Mouse (Mus musculus): Measurements from ENCODE around the gene Slc25a42. TPM values are rescaled to one million over a fixed set of nuclear protein-coding genes. Genes with fewer than 3 reads are reported as not detected.

Gene Slc25a42
- polyA plus RNA-seq, 1 experiment from 2014 or later: 7.1 TPM

DNA sequence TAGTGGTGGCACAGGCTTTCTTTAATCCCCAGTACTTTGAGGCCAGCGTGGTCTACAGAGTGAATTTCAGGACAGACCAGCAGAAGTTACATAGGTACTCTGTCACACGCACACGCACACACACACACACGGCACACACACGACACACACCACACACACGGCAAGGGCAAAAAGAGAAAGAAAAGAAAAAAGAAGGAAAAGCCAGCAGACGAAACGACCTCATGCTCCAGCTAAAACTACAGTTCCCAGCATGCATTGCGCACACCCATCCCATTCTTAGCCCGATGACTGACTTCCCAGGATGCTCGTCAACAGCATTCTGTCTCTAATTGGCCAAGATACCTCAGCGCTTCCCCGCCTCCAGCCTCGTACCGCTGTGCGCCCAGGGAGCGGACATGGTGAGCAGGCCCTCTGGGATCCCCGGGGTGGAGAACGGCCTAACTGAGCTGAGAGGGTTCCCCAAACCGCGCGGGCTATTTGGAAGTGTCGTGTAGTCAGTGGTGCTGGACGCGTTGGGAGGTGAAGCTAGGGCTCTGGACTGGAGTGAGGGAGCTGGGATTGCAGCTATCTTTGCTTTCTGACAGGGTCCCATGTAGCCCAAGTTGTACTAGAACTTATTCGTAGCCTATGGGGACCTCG is 39.9 kb downstream of the Slc25a42 start, which contains the start of gene Tmem161a:
Gene Tmem161a, plus strand, starts transcription at position 314 of the 639 bp plus-strand sequence.
- ATAC-seq (replicated peaks; ENCODE audit: low FRiP score): peak; percentile 91
- no peaks in the 10 kb centered on the region for H3K36me3 ChIP-seq (ENCODE audit: control insufficient read depth, insufficient read depth, low read length)
- H3K4me1 ChIP-seq (replicated peaks; ENCODE audit: control insufficient read depth, insufficient read depth, low read length): peaks cover 27% of the 10 kb centered on the region
- peak within 1 kb of the TSS; percentile 75 for H3K4me2 ChIP-seq
- WGBS: 3% methylated on average over 27 of the region's 27 CpGs
- H3K4me3 ChIP-seq (ENCODE audit: low read depth, low read length): peak within 1 kb of the TSS; percentile 79
- peak within 1 kb of the TSS; percentile 84 for H3K9ac ChIP-seq (ENCODE audit: low read depth, low read length)
- H3K27me3 ChIP-seq (replicated peaks; ENCODE audit: control insufficient read depth, insufficient read depth, low read length): no peaks in the 10 kb centered on the region
- peak within 1 kb of the TSS; percentile 73 for H3K27ac ChIP-seq (ENCODE audit: low read depth, low read length)
- H3K9me3 ChIP-seq (ENCODE audit: control insufficient read depth, low read length): no peaks in the 10 kb centered on the region
- peak; percentile 87 for DNase-seq (ENCODE audit: low spot score)

DNA sequence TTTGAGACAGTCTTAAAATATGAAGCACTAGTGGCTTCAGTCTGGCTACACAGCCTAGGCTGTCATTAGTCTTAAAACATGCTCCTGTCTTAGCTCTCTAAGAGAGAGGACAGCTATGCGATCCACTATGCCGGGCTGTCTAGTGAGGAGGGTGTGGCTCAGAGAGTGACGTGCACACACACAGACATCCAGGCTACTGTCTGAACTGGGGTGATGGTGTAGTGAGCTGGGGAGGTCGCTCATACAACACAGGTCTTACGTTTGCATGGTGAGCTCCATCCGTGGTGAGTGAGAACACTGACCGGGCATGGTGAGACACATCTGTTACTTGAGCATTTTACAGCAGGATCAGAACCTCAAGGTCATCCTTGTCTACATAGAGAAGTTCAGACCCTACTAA is 40.9 kb downstream of the Slc25a42 start:
- H3K27me3 ChIP-seq (replicated peaks; ENCODE audit: control insufficient read depth, insufficient read depth, low read length): no peaks in the 10 kb centered on the region; the same call in 1 of the 2 replicates
- peaks cover 34% of the 10 kb centered on the region for H3K4me1 ChIP-seq (replicated peaks; ENCODE audit: control insufficient read depth, insufficient read depth, low read length)
- ATAC-seq (replicated peaks; ENCODE audit: low FRiP score) (0 out of 2 replicates have a peak, but pooled peaks have one; percentile 33), DNase-seq (ENCODE audit: low spot score) (no peak)
- H3K4me2 ChIP-seq: peak overlapping the region; percentile 75
- H3K36me3 ChIP-seq (ENCODE audit: control insufficient read depth, insufficient read depth, low read length): no peaks in the 10 kb centered on the region
- H3K9ac ChIP-seq (ENCODE audit: low read depth, low read length): peak overlapping the region; percentile 84
- no peaks in the 10 kb centered on the region for H3K9me3 ChIP-seq (ENCODE audit: control insufficient read depth, low read length)
- WGBS: 71% methylated on average over 7 of the region's 7 CpGs
- no peak overlapping the region for H3K4me3 ChIP-seq (ENCODE audit: low read depth, low read length)
- peak overlapping the region; percentile 73; the same call in 1 of the 2 replicates for H3K27ac ChIP-seq (ENCODE audit: low read depth, low read length)

DNA sequence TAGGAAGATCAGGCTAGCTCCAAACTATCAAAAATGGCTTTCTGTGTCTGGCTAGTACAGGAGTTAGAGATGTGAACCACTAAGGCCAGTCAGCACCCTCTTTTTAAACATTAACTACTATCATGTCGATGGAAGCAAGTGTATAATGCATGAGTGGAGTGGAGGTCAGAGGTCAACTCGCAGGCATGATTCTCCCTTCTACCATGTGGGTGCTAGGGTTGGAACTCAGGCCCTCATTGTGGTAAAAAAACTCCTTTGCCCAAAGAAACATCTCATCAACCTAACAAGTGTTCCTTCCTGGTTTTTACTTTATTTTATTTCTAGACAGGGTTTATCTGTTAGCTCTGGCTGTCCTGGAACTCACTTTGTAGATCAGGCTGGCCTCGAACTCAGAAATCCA is 41.4 kb downstream of the Slc25a42 start:
- Histone ChIP-seq H3K27ac (ENCODE audit: low read depth, low read length) (no peak overlapping the region), H3K27me3 (replicated peaks; ENCODE audit: control insufficient read depth, insufficient read depth, low read length) (peaks cover 3% of the 10 kb centered on the region), H3K9ac (ENCODE audit: low read depth, low read length) (no peak overlapping the region), H3K9me3 (ENCODE audit: control insufficient read depth, low read length) (no peaks in the 10 kb centered on the region), H3K4me3 (ENCODE audit: low read depth, low read length) (no peak overlapping the region), H3K36me3 (ENCODE audit: control insufficient read depth, insufficient read depth, low read length) (no peaks in the 10 kb centered on the region), H3K4me2 (no peak overlapping the region), H3K4me1 (replicated peaks; ENCODE audit: control insufficient read depth, insufficient read depth, low read length) (peaks cover 37% of the 10 kb centered on the region)
- DNase-seq (ENCODE audit: low spot score): no peak
- 67% methylated on average over 3 of the region's 3 CpGs for WGBS
- no peak for ATAC-seq (replicated peaks; ENCODE audit: low FRiP score)

DNA sequence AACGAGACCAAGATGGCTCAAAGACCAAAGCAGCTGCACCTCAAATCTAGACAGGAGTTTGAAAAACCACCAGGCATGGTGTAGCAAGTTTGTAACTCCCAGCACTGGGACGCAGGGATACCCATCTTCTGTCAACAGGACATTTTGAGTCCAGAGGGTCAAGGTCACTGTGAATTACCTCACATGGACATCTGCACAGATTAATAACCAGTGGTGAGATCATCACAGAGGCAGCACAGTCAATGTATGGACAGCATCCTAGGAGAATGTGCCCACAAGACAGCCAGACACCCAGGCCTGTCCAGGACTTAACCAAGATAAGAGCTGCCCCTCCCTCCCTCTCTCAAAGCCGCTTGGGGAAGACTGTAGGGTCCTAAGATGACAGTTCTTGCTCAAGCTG is 42.0 kb downstream of the Slc25a42 start:
- DNase-seq (ENCODE audit: low spot score) (no peak), ATAC-seq (replicated peaks; ENCODE audit: low FRiP score) (no peak)
- Histone ChIP-seq H3K4me2 (no peak overlapping the region), H3K4me3 (ENCODE audit: low read depth, low read length) (no peak overlapping the region), H3K4me1 (replicated peaks; ENCODE audit: control insufficient read depth, insufficient read depth, low read length) (peaks cover 42% of the 10 kb centered on the region), H3K27me3 (replicated peaks; ENCODE audit: control insufficient read depth, insufficient read depth, low read length) (peaks cover 9% of the 10 kb centered on the region), H3K9ac (ENCODE audit: low read depth, low read length) (no peak overlapping the region), H3K36me3 (ENCODE audit: control insufficient read depth, insufficient read depth, low read length) (no peaks in the 10 kb centered on the region), H3K9me3 (ENCODE audit: control insufficient read depth, low read length) (no peaks in the 10 kb centered on the region), H3K27ac (ENCODE audit: low read depth, low read length) (no peak overlapping the region)
- 54% methylated on average over 3 of the region's 3 CpGs for WGBS

DNA sequence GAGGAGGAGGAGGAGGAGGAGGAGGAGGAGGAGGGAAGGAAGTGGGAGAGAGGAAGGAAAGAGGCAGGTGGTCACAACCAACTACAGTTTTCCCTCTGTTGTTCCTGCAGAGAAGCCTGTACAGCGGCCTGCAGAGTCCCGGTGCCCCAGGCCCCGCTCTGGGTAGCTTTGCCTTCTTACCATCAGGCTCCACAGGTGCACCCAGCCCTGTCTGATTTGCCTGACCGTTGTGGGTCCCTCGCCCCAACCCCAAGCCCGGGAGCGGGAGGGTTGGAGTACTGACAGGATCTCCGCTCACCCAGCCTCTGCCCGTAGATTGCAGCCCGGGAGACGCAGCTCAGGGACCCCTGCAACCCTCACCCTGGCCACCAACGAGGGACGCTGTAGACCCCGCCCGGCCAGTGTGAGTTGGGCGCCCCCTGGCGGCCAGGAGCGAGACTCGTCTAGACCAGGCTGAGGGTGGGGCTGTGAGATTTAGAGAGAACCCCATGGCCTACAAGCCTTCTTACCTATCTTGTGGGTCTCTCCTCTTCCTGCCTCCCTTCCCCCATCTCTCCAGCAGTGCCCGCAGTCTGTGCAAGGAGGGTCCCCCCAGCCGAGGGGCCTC is 45.5 kb downstream of the Slc25a42 start:
- Histone ChIP-seq H3K9ac (ENCODE audit: low read depth, low read length) (0 out of 2 replicates have a peak overlapping the region, but pooled peaks have one; percentile 6), H3K36me3 (ENCODE audit: control insufficient read depth, insufficient read depth, low read length) (no peaks in the 10 kb centered on the region), H3K4me3 (ENCODE audit: low read depth, low read length) (peak overlapping the region; percentile 15; the same call in 1 of the 2 replicates), H3K27ac (ENCODE audit: low read depth, low read length) (no peak overlapping the region), H3K4me2 (peak overlapping the region; percentile 61), H3K27me3 (replicated peaks; ENCODE audit: control insufficient read depth, insufficient read depth, low read length) (peaks cover 12% of the 10 kb centered on the region), H3K9me3 (ENCODE audit: control insufficient read depth, low read length) (no peaks in the 10 kb centered on the region), H3K4me1 (replicated peaks; ENCODE audit: control insufficient read depth, insufficient read depth, low read length) (peaks cover 25% of the 10 kb centered on the region)
- DNase-seq (ENCODE audit: low spot score): peak; percentile 86
- 3% methylated on average over 21 of the region's 21 CpGs for WGBS
- peak; percentile 72 for ATAC-seq (replicated peaks; ENCODE audit: low FRiP score)

DNA sequence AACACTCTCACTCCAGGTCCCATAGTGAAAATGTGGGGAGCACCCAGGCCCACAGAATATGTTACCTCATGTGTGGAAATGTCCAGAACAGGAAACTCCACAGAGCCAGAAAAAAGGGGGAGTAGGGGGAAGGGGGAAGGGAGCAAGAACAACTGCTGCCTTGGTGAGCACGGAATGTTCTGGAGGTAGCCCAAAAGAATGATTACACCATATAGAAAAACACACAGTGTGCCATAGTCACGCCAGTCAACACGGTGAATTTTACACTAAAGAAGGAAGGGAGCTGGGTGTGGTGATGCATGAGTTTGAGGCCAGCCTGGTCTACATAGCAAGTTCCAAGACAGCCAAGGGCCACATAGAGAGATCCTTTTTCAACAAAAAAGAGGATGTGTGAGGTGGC is 48.8 kb downstream of the Slc25a42 start:
- H3K36me3 ChIP-seq (ENCODE audit: control insufficient read depth, insufficient read depth, low read length): no peaks in the 10 kb centered on the region
- H3K27ac ChIP-seq (ENCODE audit: low read depth, low read length): no peak overlapping the region
- no peak overlapping the region for H3K9ac ChIP-seq (ENCODE audit: low read depth, low read length)
- peaks cover 15% of the 10 kb centered on the region for H3K4me1 ChIP-seq (replicated peaks; ENCODE audit: control insufficient read depth, insufficient read depth, low read length)
- ATAC-seq (replicated peaks; ENCODE audit: low FRiP score) (no peak), DNase-seq (ENCODE audit: low spot score) (no peak)
- peaks cover 12% of the 10 kb centered on the region for H3K27me3 ChIP-seq (replicated peaks; ENCODE audit: control insufficient read depth, insufficient read depth, low read length)
- no peak overlapping the region for H3K4me2 ChIP-seq
- 84% methylated on average over 3 of the region's 3 CpGs for whole genome bisulfite sequencing
- H3K9me3 ChIP-seq (ENCODE audit: control insufficient read depth, low read length): no peaks in the 10 kb centered on the region
- H3K4me3 ChIP-seq (ENCODE audit: low read depth, low read length): no peak overlapping the region

DNA sequence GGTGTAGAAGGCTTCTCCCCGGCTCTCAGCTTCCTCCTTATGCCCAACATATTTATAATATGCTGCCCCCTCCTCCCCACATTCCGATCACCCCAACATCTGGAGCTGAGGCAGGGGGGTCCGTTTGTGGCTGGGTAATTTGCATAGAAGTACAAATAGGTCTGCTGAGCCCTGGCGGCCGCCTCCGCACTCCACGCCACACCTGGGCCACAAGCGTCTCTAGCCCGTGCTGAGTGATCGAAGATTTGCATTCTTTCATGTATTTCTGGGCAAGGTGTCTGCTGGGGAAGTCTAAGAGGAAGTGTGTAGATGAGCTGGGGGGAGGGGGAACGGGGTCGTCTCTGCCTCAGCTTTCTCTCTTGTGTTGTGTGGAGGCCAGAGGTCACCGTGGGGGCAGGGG is 52.1 kb downstream of the Slc25a42 start:
- H3K9me3 ChIP-seq (ENCODE audit: control insufficient read depth, low read length): no peaks in the 10 kb centered on the region
- 49% methylated on average over 13 of the region's 13 CpGs for WGBS
- H3K36me3 ChIP-seq (ENCODE audit: control insufficient read depth, insufficient read depth, low read length): no peaks in the 10 kb centered on the region
- peaks cover 8% of the 10 kb centered on the region for H3K27me3 ChIP-seq (replicated peaks; ENCODE audit: control insufficient read depth, insufficient read depth, low read length)
- H3K4me3 ChIP-seq (ENCODE audit: low read depth, low read length): no peak overlapping the region
- no peak overlapping the region for H3K9ac ChIP-seq (ENCODE audit: low read depth, low read length)
- H3K27ac ChIP-seq (ENCODE audit: low read depth, low read length): no peak overlapping the region
- H3K4me2 ChIP-seq: no peak overlapping the region
- no peak for DNase-seq (ENCODE audit: low spot score)
- H3K4me1 ChIP-seq (replicated peaks; ENCODE audit: control insufficient read depth, insufficient read depth, low read length): peaks cover 3% of the 10 kb centered on the region; the same call in 1 of the 2 replicates
- no peak for ATAC-seq (replicated peaks; ENCODE audit: low FRiP score)

DNA sequence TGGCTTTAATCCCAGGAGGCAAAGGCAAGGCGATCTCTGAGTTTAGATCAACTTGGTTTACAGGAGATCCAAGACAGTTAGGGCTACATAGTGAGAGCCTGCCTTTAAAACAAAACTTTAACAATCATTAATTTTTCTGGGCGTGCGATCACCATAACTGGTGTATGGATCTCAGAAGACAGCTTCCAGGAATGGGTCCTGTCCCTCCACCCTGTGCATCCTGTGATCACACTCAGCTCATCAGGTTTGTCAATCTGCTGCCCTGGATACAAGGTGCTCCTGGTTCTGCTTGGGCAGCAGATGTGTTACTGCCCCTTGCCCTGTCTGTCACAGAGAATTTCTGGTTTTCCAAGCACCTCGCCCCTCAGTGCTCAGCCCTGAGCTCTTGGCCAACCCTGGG is 52.9 kb downstream of the Slc25a42 start:
- no peak overlapping the region; the same call in 1 of the 2 replicates for H3K4me2 ChIP-seq
- no peak overlapping the region for H3K27ac ChIP-seq (ENCODE audit: low read depth, low read length)
- ATAC-seq (replicated peaks; ENCODE audit: low FRiP score): no peak
- no peaks in the 10 kb centered on the region for H3K9me3 ChIP-seq (ENCODE audit: control insufficient read depth, low read length)
- H3K4me3 ChIP-seq (ENCODE audit: low read depth, low read length): no peak overlapping the region
- peaks cover 11% of the 10 kb centered on the region; the same call in 1 of the 2 replicates for H3K27me3 ChIP-seq (replicated peaks; ENCODE audit: control insufficient read depth, insufficient read depth, low read length)
- DNase-seq (ENCODE audit: low spot score): no peak
- no peak overlapping the region for H3K9ac ChIP-seq (ENCODE audit: low read depth, low read length)
- H3K4me1 ChIP-seq (replicated peaks; ENCODE audit: control insufficient read depth, insufficient read depth, low read length): peaks cover 3% of the 10 kb centered on the region; the same call in 1 of the 2 replicates
- H3K36me3 ChIP-seq (ENCODE audit: control insufficient read depth, insufficient read depth, low read length): no peaks in the 10 kb centered on the region
- 74% methylated on average over 4 of the region's 4 CpGs for whole genome bisulfite sequencing
